Mouse (Mus musculus): ENCODE measurements around the gene Mospd3.

Gene Mospd3

GRCm38 (mm10) chr5:137574470-137574901, 26.4 kb downstream of the Mospd3 start:
- peak; percentile 27 to 58 for DNase-seq

GRCm38 (mm10) chr5:137570691-137571586, 29.9 kb downstream of the Mospd3 start:
- no peak for DNase-seq

- no peak for DNase-seq
Observed at GRCm38 (mm10) chr5:137570181-137570580, 30.7 kb downstream of the Mospd3 start.

- peak; percentile 60 to 82 for DNase-seq
Observed at GRCm38 (mm10) chr5:137569665-137570064, 31.2 kb downstream of the Mospd3 start, which contains the start of gene Tfr2. Tfr2 (plus strand) TSS chr5:137569840.

GRCm38 (mm10) chr5:137569031-137569430, 31.8 kb downstream of the Mospd3 start:
- DNase-seq: no peak

- DNase-seq: no peak
Observed at GRCm38 (mm10) chr5:137568223-137568798, 32.5 kb downstream of the Mospd3 start.

GRCm38 (mm10) chr5:137566416-137566815, 34.4 kb downstream of the Mospd3 start:
- no peak for DNase-seq

- no peak for DNase-seq
Observed at GRCm38 (mm10) chr5:137565744-137566143, 35.1 kb downstream of the Mospd3 start.

- DNase-seq: no peak
Observed at GRCm38 (mm10) chr5:137562965-137563364, 37.9 kb downstream of the Mospd3 start.

GRCm38 (mm10) chr5:137561556-137561955, 39.3 kb downstream of the Mospd3 start:
- DNase-seq: no peak

- no peak for DNase-seq
Observed at GRCm38 (mm10) chr5:137553898-137554297, 47.0 kb downstream of the Mospd3 start.

- peak; percentile 73 to 86 for DNase-seq
Observed at GRCm38 (mm10) chr5:137553411-137553837, 47.4 kb downstream of the Mospd3 start, which contains the start of gene Actl6b. Actl6b (plus strand) TSS chr5:137553517.

GRCm38 (mm10) chr5:137553000-137553399, 47.9 kb downstream of the Mospd3 start:
- no peak for DNase-seq

GRCm38 (mm10) chr5:137551119-137551518, 49.7 kb downstream of the Mospd3 start:
- DNase-seq: peak in 1 of 2 experiments; percentile 29

- DNase-seq: no peak
Observed at GRCm38 (mm10) chr5:137549840-137550239, 51.0 kb downstream of the Mospd3 start.

Measured in kidney, postnatal 36 days (tissue).